Mouse (Mus musculus): Measurements from ENCODE around the gene Evi2a. TPM values are rescaled to one million over a fixed set of nuclear protein-coding genes. Genes with fewer than 3 reads are reported as not detected.

Evi2a gene
- total RNA-seq, 1 experiment from 2014 or later: 2.5 TPM

GRCm38 (mm10) chr11:79524310-79524575 is 6.2 kb downstream of the Evi2a start:
- no peak for DNase-seq

- no peak for DNase-seq
Observed at GRCm38 (mm10) chr11:79523560-79524309, 6.7 kb downstream of the Evi2a start, which contains the start of gene Evi2b. Evi2b (minus strand) TSS chr11:79523762.

- DNase-seq: no peak
Observed at GRCm38 (mm10) chr11:79522944-79523343, 7.5 kb downstream of the Evi2a start.

GRCm38 (mm10) chr11:79521930-79522329 is 8.5 kb downstream of the Evi2a start:
- no peak for DNase-seq

DNA sequence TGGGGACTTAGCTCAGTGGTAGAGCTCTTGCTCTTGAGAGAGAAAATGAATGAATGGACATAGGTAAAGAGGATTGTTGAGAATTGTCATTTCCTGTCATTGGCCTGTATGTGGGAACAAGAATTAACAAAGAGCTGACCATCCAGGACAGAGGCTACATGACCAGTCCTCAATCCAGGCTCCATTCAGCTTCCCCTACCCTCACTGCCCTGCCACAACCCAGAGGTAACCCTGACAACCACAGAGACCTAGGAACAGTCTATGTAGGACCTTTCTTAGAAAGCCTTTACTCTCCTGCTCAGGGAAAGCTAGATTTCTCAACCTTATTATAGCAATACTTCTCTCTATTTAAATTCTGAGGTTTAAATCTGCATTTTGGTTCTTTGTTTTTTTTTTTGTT is 9.6 kb downstream of the Evi2a start:
- DNase-seq: no peak

GRCm38 (mm10) chr11:79519878-79520291 is 10.5 kb downstream of the Evi2a start:
- DNase-seq: no peak

DNA sequence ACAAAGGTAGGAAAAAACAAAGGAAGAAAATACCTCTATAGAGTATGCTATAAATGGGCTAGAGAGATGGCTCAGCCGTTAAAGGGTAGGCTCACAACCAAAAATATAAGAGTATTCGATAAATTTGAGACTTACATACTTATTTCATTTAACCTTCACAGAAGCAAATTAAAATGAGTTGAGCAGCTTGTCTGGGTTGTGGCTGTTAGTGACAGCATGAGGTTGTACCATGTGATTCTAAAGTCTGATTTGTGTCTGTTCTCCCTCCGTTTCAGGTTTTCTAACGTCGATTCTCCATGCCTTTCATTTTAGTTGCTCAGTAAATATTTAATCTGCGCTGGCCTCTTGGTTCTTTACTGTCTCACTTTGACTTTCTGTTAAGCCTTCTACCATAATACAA is 11.1 kb downstream of the Evi2a start:
- DNase-seq: no peak

DNA sequence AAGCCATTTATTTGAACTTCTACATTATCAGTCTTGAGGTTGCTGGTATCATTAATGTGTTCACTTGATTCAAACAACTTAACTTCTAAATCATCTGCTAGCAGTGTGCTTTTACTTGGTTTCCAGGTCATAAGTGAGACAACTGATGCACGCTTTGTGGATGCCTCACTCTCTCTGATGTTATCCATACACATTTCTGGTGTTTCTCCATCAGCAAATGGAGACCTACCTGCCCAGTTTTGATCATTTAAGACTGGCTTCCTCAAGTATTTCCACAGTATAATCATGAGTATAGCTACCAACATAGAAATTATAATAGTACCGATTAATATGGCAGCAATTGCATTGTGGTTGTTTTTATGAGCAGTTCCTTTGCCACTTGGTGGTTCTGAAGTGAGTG is 14.6 kb downstream of the Evi2a start:
- DNase-seq: no peak

DNA sequence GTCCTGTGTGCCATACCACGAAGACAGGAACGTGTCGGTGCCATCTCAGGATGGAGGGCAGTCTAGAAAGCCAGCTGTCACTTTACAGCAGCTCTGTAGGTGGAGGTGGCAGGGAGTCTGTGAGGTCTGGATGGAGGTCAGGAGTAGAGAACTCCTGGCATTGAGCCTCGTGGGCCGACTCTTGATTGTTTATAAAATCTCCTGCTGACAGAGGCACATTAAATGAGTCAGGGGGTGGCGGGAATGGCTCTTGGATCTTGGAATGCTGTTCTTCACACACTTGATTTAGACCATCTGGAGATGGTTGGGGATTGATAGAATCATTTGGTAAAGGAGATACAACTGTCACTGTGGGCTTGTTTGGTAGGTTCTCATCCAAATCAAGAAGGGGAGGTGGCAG is 15.1 kb downstream of the Evi2a start:
- DNase-seq: no peak

GRCm38 (mm10) chr11:79511970-79512369 is 18.4 kb downstream of the Evi2a start:
- DNase-seq: no peak

- DNase-seq: no peak
Observed at GRCm38 (mm10) chr11:79504506-79504905, 25.9 kb downstream of the Evi2a start.

DNA sequence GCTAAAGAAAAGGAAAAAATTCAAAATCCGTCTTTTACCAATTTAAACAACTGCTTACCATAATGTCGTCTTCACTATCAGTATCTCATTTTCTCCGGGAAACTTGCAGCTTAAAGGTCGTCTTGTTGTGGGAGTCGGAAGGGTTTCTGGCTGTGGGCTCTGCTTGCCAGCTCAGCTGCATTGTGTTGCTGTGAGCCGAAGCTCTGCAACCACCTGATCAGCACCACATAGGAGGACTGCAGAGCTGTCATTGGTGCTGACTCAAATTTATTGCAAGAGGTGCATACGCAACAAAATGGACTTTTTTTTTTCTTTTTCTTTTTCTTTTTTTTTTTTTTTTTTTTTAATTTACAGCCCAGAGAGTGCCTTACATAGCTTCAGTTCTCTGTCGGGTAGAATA is 26.6 kb downstream of the Evi2a start, which contains the start of gene Omg:
Gene Omg, minus strand, starts transcription at position 240 of the 400 bp plus-strand sequence.
- peak; percentile 16 for DNase-seq

- no peak for DNase-seq
Observed at GRCm38 (mm10) chr11:79502917-79503316, 27.5 kb downstream of the Evi2a start.

DNA sequence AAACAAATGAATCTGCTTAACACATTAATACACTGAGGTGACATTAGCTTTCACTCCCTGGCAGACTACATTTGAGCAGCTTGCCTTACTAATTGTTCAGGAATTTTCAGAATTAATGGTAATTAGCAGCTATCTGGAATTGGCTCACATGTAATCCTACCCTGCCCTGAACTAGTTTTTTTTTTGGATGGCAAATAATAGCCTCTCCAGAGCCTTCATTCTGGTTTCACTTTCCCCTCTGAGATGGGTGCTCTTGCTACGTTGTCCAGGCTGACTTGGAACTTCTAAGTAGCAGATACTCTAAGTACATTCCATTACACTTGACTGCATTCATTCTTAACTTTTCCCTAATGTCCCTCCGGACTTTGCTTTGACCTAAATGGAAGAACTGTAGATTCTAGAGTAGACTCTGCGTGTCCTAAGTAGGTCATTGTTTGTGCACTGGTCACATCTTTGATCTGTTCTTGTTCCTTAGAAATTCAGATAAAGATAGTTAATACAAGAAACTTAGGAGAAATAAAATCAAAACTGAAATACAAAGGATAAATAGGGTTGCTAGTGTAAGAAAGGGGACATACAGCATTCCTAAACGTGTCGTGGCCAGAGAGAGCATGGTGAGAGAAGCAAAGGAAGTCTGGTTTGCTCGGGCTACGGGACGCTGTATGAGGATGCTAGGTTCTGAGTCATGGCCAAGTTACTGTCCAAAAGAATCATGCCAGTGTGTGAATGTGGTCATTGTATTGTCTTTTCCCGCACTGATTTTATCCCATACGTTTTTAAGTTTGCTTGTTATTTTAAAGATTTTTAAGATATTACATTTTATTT is 35.2 kb downstream of the Evi2a start:
- DNase-seq: no peak

- DNase-seq: no peak
Observed at GRCm38 (mm10) chr11:79484721-79485120, 45.7 kb downstream of the Evi2a start.

DNA sequence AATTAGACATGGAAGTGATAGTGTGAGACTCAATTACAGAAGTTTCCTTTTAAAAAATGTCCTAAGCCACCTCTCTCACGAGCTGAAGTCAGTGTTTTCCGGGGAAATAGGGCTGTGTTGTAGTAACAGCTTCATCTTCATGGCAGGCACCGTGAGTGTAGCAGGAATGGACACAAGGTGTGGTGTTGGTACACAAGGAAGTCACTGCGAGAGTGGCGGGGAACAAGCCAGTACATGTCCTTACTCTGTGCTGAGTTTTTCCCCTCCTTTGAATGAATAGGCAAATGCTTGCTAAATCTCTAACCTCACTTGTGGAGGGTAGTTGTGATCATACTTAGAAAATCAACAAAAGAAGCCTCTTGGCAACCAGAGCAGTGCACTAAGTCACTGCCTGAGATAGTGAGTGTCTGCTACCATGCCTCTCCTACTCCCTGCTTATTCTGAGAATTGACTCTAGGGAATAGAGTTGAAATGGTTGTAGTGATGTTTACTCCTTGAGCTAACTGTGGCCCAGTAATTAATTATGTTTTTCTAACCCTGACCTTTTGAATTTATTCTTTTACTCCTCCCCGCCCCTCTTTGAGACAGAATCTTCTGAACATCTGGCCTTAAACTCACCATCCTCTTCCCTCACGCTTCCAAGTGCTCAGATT is 46.4 kb downstream of the Evi2a start:
- no peak for DNase-seq

DNA sequence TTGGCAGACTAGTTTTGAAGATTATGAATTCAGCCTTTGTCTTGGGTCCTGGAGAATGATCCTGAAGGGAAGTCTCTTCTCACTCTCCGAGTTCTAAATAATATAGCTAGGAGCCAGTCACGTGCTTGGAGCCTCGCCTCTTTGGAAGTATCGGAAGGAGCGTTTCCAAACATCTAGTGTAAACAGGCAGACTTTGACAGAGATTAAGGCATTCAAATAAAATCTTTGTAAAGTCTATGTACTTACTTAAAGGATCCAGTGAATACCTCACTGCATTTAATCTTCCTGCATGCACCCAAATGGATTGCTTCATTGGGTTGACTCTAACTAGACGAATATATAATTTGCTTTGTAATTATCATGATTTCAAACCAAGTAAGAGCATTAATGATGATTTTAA is 47.0 kb downstream of the Evi2a start:
- no peak for DNase-seq

Other genes starting within 250 kb of the Evi2a start
- gene Gm9964, start 233.7 kb downstream of the Evi2a start, total RNA-seq (2021): not detected in 2 replicates
- gene Nf1, start 190.9 kb downstream of the Evi2a start, total RNA-seq (2021): 58.9 and 62.3 TPM in 2 replicates
- gene Omg, start 26.5 kb downstream of the Evi2a start, total RNA-seq (2021): 5.9 and 6.0 TPM in 2 replicates
- gene Evi2b, start 6.8 kb downstream of the Evi2a start, total RNA-seq (2021): 1.0 and 5.9 TPM in 2 replicates
- 0.90 TPM in 1 of 2 replicates, not detected in the other for gene Evi2, start within 50 bp of the Evi2a start, total RNA-seq (2021)
- gene Rab11fip4, start 60.6 kb upstream of the Evi2a start, total RNA-seq (2021): 3.3 and 3.8 TPM in 2 replicates

Measured in adrenal gland, postnatal 14 days (tissue).